Mouse (Mus musculus) bone marrow macrophage, adult 2 months (primary cell): ENCODE measurements around the gene Dna2. TPM values are rescaled to one million over a fixed set of nuclear protein-coding genes. Genes with fewer than 3 reads are reported as not detected.

Experiments used
- H3K27ac ChIP-seq: 2 replicates; pipeline ENCODE4 v1.5.1; 2012; ENCODE audit warnings: low read depth, low read length; ENCODE audit not compliant: insufficient read depth
- H3K4me1 ChIP-seq: 2 replicates; pipeline ENCODE4 v1.6.1; 2012; ENCODE audit warnings: low read length; ENCODE audit not compliant: control insufficient read depth, insufficient read depth
- H3K4me3 ChIP-seq: 2 replicates; pipeline ENCODE4 v1.5.1; 2012; ENCODE audit warnings: mild to moderate bottlenecking, low read length, moderate library complexity; ENCODE audit not compliant: insufficient read depth
- CTCF ChIP-seq: IDR thresholded peaks from 2 replicates; pipeline ENCODE4 v1.5.1; 2012; ENCODE audit warnings: low read depth, mild to moderate bottlenecking, low read length, moderate library complexity
- POLR2A ChIP-seq: IDR thresholded peaks from 2 replicates; pipeline ENCODE4 v1.6.1; 2012; ENCODE audit warnings: mild to moderate bottlenecking, low read depth, low read length, borderline replicate concordance
- polyA plus RNA-seq: library from polyadenylated mRNA; stranded (reverse); fragments of >200 nt; gene quantifications from 2 replicates; pipeline ENCODE4 v1.2.4, GENCODE M21; 2012; ENCODE audit not compliant: missing spikeins, insufficient read depth, insufficient read length

Gene Dna2
- polyA plus RNA-seq, 1 experiment, result 17.3 TPM

GRCm38 (mm10) chr10:62979667-62980038 lies 32.8 kb downstream of the Dna2 start:
- Histone ChIP-seq H3K27ac (no peak overlapping the region), H3K4me1 (peaks cover 12% of the 10 kb centered on the region), H3K4me3 (peak overlapping the region; percentile 81)
- no peak for TF ChIP-seq CTCF
- no peak for TF ChIP-seq POLR2A

DNA sequence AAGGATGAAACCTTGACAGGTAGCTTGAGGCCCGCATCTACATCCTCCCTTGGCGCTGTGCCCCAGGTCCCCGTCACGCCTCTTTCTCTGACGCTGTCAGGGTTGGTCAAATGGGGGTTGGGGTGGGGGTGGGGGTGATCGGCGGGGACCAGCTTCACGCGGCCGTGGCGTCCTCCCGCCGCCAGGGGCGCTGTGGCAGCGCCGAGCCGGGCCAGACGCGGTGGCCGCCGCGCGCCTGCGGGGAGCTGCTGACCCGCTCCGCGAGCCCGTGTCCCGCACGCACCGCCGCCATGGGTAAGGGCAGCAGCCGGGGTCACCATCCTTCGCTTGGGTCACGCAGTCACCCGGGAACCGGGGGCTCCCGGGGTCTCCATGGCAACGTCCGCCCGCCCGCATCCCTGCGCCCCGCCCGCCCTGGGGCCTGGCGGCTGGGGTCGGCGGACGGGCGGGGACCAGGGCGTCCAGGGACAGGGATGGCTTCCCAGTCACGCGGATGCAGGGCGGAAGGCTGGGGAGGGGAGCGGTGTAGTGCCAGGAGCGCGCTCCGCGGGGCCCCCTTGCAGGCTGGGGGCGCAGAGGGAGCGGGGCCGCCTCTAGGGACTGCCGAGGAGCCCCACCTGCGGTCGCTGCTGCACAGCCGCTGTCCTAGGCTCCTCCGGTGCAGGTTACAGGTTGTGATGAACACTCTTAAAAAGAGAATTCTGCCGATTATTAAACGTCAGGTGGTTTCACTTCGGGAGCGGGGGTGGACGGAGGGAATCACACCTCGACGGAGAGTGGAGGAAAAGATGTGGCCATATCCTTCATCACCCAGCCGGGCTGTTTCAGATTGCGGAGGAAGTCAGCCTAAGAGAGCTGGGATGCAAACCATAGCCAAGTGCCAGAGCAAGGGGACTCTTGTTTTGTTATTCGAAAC lies 33.5 kb downstream of the Dna2 start, which contains the start of gene Rufy2:
Rufy2 (plus strand) TSS at position 185 of the 916 bp plus-strand sequence.
- Histone ChIP-seq H3K4me1 (peaks cover 12% of the 10 kb centered on the region), H3K4me3 (peak within 1 kb of the TSS; percentile 81), H3K27ac (no peak within 1 kb of the TSS)
- TF ChIP-seq POLR2A (no peak), CTCF (peak; percentile 34; the same call in 1 of the 2 replicates)

DNA sequence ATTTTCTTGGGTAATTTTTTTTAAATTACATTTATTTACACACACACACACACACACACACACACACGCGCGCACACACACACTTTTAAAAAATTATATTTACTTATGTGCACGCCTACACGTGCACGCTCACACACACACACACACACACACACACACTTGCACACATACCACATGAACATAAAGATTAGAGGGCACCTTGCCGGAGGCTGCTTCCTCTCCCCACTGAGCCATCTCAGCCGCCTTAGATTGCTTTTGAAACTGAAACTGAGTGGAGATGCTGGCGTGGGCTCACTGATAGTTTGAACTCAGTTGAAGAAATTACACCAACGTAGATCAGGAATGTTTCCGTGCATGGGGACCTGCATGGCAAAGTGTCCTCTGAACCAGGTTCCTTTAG lies 37.2 kb downstream of the Dna2 start:
- TF ChIP-seq POLR2A (no peak), CTCF (no peak)
- Histone ChIP-seq H3K4me3 (no peak overlapping the region), H3K4me1 (peaks cover 10% of the 10 kb centered on the region), H3K27ac (no peak overlapping the region)

DNA sequence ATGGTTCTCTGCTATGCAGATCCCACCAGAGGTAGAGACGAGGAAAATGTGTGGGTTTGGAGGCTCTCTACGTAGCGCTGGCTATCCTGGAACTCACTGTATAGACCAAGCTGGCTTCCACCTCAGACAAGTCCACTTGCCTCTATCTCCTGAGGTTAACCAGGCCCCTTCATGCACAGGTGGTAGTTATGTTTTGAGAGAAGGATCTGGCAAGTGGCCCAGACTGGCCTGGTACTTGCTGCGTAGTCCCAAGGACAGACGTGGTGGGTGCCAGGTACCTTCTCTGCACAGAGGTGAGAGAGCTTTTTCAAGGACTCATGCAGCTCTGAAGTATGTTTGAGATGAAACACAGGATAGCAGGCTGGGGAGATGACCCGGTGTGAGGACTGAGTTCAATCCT lies 37.7 kb downstream of the Dna2 start:
- Histone ChIP-seq H3K4me1 (peaks cover 6% of the 10 kb centered on the region), H3K27ac (no peak overlapping the region), H3K4me3 (no peak overlapping the region)
- no peak for TF ChIP-seq CTCF
- TF ChIP-seq POLR2A, result no peak

DNA sequence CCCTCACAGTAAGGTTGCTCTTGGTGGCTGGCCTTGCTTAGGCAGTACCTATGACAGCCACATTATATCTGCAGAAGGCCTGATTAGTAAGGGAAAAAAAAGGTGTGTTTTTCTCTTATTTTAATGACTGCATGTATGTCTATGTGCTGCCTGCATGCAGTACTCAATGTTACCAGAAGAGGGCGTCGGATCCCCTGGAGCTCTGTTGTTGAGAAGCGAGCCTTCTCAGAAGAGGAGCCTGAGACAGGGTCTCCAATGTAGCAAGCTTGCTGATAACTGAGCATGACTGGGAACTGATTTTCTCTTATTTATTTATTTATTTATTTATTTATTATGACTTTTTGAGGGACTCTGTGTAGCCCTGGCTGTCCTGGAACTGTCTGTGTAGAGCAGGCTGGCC lies 40.5 kb downstream of the Dna2 start:
- Histone ChIP-seq H3K4me1 (no peaks in the 10 kb centered on the region), H3K27ac (no peak overlapping the region), H3K4me3 (no peak overlapping the region)
- TF ChIP-seq CTCF (peak; percentile 63), POLR2A (no peak)

- TF ChIP-seq CTCF (no peak), POLR2A (no peak)
- Histone ChIP-seq H3K4me1 (no peaks in the 10 kb centered on the region), H3K4me3 (no peak overlapping the region), H3K27ac (no peak overlapping the region)
Observed at GRCm38 (mm10) chr10:62990636-62991035, 43.8 kb downstream of the Dna2 start.

DNA sequence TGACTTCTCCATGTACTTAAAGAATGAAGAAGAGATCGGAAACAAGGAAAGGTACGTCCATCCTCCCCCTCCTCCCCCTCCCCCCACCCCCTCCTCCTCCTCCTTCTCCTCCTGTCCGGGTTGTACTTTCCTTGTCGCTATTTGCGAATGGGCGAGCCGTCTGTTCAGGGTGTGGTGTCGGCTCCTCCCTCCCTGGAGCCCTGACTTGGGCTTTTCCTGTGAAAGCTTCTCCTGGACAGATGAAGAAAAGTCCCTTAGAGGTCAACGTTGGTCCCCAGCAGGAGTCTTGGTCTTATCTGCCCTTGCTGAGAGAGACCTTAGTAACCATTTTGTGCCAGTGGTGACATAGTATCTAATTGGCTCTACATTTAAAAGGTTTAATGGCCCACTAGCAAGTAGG lies 47.2 kb downstream of the Dna2 start:
- H3K4me1 ChIP-seq, result no peaks in the 10 kb centered on the region
- H3K4me3 ChIP-seq, result no peak overlapping the region
- H3K27ac ChIP-seq, result no peak overlapping the region
- TF ChIP-seq POLR2A, result no peak
- no peak for TF ChIP-seq CTCF

DNA sequence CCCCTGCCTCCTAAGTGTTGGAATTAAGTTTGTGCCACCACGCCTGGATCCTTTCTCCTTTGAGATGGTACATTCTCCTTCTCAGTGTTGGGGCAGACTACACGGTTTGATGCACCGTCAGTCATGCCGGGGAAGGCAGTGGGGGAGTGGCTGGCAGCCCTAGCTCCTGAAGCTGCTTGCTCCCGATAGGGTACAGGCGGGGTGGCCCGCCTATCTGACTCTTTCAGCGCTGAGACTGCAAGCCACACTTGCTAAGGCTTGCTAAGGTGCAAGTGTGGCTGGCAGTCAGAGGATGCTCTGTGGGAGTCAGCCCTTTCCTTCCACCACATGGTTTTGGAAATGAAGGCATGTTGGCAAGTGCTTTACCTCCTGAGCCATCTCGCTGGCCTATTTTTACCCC lies 53.8 kb downstream of the Dna2 start:
- Histone ChIP-seq H3K27ac (no peak overlapping the region), H3K4me3 (no peak overlapping the region), H3K4me1 (no peaks in the 10 kb centered on the region)
- no peak for TF ChIP-seq CTCF
- no peak for TF ChIP-seq POLR2A

GRCm38 (mm10) chr10:63003252-63003651 lies 56.4 kb downstream of the Dna2 start:
- Histone ChIP-seq H3K4me1 (no peaks in the 10 kb centered on the region), H3K4me3 (no peak overlapping the region), H3K27ac (no peak overlapping the region)
- TF ChIP-seq CTCF (no peak), POLR2A (no peak)

DNA sequence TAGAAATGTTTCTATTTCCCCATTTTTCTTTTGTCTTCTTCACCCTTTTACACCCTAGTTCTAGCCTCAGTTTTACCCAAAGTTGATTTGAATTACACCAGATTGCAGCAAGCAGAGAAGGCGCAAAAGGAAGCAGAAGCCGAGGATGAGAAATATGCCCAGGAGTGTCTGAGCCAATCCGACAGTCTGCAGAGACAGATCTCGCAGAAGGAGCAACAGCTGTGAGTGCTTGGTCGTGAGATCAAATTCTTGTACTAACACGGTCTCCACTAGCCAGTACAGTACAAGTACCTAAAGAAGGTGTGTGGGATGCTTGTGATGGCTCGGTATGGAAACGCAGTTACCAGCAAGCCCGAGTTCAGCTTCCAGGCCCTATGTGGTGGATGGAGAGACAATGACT lies 57.7 kb downstream of the Dna2 start:
- Histone ChIP-seq H3K27ac (no peak overlapping the region), H3K4me3 (no peak overlapping the region), H3K4me1 (peaks cover 3% of the 10 kb centered on the region)
- TF ChIP-seq CTCF (no peak), POLR2A (no peak)
